Mouse (Mus musculus) heart, embryonic 11.5 days (tissue): ENCODE results near the gene Secisbp2. TPM values are rescaled to one million over a fixed set of nuclear protein-coding genes. Genes with fewer than 3 reads are reported as not detected.

Experiments used
- ATAC-seq: fragments of 200-750 bp; cut with Nextera tagmentation; replicated peaks from 2 replicates; pipeline ENCODE4 v1.8.0; 2017; ENCODE audit warnings: moderate library complexity; ENCODE audit not compliant: insufficient number of reproducible peaks, low FRiP score, low TSS enrichment
- H3K27ac ChIP-seq: fragments of 300-500 bp; sonication (generic); 2 replicates; pipeline ENCODE4 v1.5.1; 2014; ENCODE audit warnings: mild to moderate bottlenecking, low read depth, low read length
- H3K27me3 ChIP-seq: fragments of 300-500 bp; sonication (generic); 2 replicates; pipeline ENCODE4 v1.6.1; 2014; ENCODE audit warnings: mild to moderate bottlenecking, low read length, mixed read lengths; ENCODE audit not compliant: control insufficient read depth, insufficient read depth
- H3K36me3 ChIP-seq: fragments of 300-500 bp; sonication (generic); 2 replicates; pipeline ENCODE4 v1.6.1; 2014; ENCODE audit warnings: mild to moderate bottlenecking, low read length, moderate library complexity, mixed read lengths; ENCODE audit not compliant: control insufficient read depth, insufficient read depth
- H3K4me1 ChIP-seq: fragments of 300-500 bp; sonication (generic); 2 replicates; pipeline ENCODE4 v1.6.1; 2014; ENCODE audit warnings: low read length; ENCODE audit not compliant: control insufficient read depth, insufficient read depth
- H3K4me2 ChIP-seq: fragments of 300-500 bp; sonication (generic); 2 replicates; pipeline ENCODE4 v1.6.1; 2014; ENCODE audit warnings: mild to moderate bottlenecking, moderate library complexity
- H3K4me3 ChIP-seq: fragments of 300-500 bp; sonication (generic); 2 replicates; pipeline ENCODE4 v1.5.1; 2014; ENCODE audit warnings: low read depth, low read length
- H3K9ac ChIP-seq: fragments of 300-500 bp; sonication (generic); 2 replicates; pipeline ENCODE4 v1.6.1; 2014; ENCODE audit warnings: mild to moderate bottlenecking, low read depth, low read length, moderate library complexity
- H3K9me3 ChIP-seq: fragments of 300-500 bp; sonication (generic); replicated peaks from 2 replicates; pipeline ENCODE4 v1.6.1; 2016; ENCODE audit warnings: low read length; ENCODE audit not compliant: control insufficient read depth
- WGBS: fragments of 180-500 bp; shearing (Covaris S2); extraction: QIAGEN DNeasy Blood & Tissue Kit; methylation state at CpG from one replicate; pipeline ENCODE4 v1.1.7; 2014; ENCODE audit not compliant: insufficient replicate concordance; 5-methylcytosine and 5-hydroxymethylcytosine counted together
- polyA plus RNA-seq: library from polyadenylated mRNA; unstranded; fragments of >200 nt; fragmentation: Nextera tagmentation; extraction: Ambion mirVana; gene quantifications from 2 replicates; pipeline ENCODE4 v1.2.1, GENCODE M21; 2014

Gene Secisbp2
- polyA plus RNA-seq, 1 experiment from 2014 or later: 21.9 TPM

DNA sequence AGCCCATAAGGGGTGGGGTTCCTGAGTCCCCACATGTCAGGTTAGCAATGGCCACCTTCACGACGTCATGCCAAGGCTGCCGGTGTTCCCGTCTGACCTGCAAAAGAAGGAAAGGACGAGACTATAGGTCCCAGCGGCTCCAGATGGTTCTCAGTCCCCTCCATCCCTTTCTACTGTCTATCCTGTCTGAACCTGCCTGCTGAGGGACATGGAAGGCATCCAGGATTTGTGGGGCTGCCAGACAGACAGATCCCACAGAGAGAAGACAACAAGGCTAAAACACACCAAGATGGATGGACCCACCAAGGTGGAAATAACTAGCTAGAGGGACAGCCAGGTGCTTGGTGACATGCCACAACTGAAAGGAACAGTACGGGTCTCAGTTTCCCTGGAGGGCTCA is 73.9 kb downstream of the Secisbp2 start:
- no peak overlapping the region for H3K9ac ChIP-seq
- H3K36me3 ChIP-seq: no peaks in the 10 kb centered on the region
- H3K4me3 ChIP-seq: no peak overlapping the region
- 75% methylated on average over 7 of the region's 7 CpGs for WGBS
- H3K9me3 ChIP-seq: no peaks in the 10 kb centered on the region
- ATAC-seq: no peak
- H3K27me3 ChIP-seq: no peaks in the 10 kb centered on the region
- peaks cover 13% of the 10 kb centered on the region for H3K4me1 ChIP-seq
- no peak overlapping the region for H3K27ac ChIP-seq
- H3K4me2 ChIP-seq: no peak overlapping the region

DNA sequence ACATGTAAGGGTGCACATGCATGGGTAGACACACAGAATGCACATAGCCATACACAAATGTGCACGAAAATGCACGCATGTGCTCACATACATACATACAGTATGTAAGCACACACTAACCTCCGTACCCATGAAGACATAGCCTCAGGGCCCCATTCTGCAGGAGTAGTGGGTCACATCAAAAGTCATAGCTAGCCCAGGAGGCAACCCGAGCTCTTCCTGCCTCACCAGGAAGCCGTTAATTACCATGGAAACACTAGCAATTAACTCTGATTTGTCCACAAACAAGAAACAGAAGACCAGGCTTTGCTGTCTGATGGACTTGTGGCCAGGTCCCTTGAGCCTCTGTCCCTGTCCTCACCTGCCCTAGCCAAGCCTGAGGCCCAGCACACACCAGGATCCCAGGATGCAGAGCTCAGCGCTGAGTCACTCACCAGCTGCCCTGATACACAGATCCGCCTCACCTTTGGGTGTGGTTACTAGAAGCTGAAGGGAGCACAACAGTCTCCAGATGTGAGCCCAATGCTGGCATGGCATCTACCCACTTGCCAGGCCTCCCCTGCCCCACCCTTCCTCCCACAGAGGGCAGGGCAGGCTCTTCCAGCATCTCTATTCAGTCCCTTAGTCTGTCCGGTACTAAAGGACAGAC is 74.6 kb downstream of the Secisbp2 start:
- H3K27ac ChIP-seq: no peak overlapping the region
- no peak overlapping the region for H3K4me2 ChIP-seq
- no peaks in the 10 kb centered on the region for H3K36me3 ChIP-seq
- H3K9me3 ChIP-seq: no peaks in the 10 kb centered on the region
- no peak overlapping the region for H3K9ac ChIP-seq
- H3K4me3 ChIP-seq: no peak overlapping the region
- peaks cover 15% of the 10 kb centered on the region for H3K4me1 ChIP-seq
- whole genome bisulfite sequencing: 68% methylated on average over 8 of the region's 8 CpGs
- no peaks in the 10 kb centered on the region for H3K27me3 ChIP-seq
- no peak for ATAC-seq

DNA sequence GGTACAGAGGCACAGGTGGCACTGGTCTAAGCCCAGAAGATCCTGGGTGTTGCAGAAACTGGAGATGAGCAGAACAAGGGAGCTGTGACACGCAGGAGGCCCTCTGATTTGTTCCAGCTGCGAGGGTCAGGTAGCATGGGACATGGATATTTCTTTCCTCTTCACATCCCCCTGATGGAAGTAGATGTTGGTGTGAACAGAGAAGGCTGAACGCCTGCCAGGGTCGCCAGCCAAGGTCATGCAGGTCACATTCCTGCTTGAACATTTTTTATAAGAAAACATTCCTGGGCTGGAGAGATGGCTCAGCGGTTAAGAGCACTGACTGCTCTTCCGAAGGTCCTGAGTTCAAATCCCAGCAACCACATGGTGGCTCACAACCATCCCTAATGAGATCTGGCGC is 75.9 kb downstream of the Secisbp2 start:
- H3K4me2 ChIP-seq: no peak overlapping the region
- peaks cover 15% of the 10 kb centered on the region for H3K4me1 ChIP-seq
- no peaks in the 10 kb centered on the region for H3K9me3 ChIP-seq
- H3K27me3 ChIP-seq: no peaks in the 10 kb centered on the region
- H3K9ac ChIP-seq: no peak overlapping the region
- no peak overlapping the region for H3K27ac ChIP-seq
- 69% methylated on average over 6 of the region's 7 CpGs for WGBS
- no peak overlapping the region for H3K4me3 ChIP-seq
- no peak for ATAC-seq
- no peaks in the 10 kb centered on the region for H3K36me3 ChIP-seq

DNA sequence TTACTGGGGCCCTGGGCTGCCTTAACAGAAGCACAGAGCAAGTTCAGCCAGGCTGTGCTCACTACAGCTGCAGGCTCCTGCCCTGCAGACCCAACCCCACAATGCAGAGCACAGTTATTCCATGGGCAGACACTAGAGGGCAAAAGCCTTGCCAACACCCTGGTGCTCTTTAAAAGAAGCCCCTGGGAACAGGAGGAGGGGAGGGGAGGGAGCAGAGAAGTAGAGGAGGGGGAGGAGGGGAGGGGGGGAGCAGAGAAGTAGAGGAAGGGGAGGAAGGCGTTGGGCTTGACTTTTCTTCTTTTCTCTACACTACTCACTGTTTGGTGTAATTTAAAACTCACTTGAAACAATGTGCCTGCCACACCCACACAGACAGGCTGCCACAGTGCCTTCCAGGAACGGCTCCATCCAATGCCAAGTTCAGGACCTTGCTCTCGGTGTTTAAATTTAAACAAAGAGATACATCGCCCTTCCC is 78.4 kb downstream of the Secisbp2 start:
- H3K9me3 ChIP-seq: no peaks in the 10 kb centered on the region
- H3K36me3 ChIP-seq: no peaks in the 10 kb centered on the region
- H3K27ac ChIP-seq: no peak overlapping the region
- H3K4me3 ChIP-seq: no peak overlapping the region
- no peaks in the 10 kb centered on the region for H3K27me3 ChIP-seq
- peaks cover 15% of the 10 kb centered on the region for H3K4me1 ChIP-seq
- H3K9ac ChIP-seq: no peak overlapping the region
- 20% methylated on average over 4 of the region's 4 CpGs for WGBS
- ATAC-seq: no peak
- no peak overlapping the region for H3K4me2 ChIP-seq

DNA sequence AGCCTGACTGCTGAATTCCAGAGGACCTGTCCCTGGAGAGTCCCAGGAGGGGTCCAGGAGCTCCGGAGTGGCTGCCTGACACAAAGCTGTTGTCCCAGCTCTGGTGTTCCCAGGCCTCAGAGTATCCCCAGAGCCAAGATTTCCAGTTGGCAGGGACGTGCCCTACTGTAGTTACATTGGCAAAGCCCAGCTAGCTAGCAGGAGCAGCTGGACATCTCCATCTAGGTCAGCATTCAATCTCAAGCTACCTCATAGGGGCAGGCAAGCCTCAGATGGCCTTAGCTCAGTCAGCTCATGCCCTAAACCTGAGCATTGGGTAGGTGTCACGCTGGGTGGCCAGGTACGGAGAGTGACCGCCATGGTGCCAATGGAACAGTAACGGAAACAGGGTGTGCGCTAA is 80.0 kb downstream of the Secisbp2 start:
- no peaks in the 10 kb centered on the region for H3K27me3 ChIP-seq
- H3K9me3 ChIP-seq: no peaks in the 10 kb centered on the region
- WGBS: 90% methylated on average over 7 of the region's 7 CpGs
- H3K4me3 ChIP-seq: no peak overlapping the region
- ATAC-seq: no peak
- H3K27ac ChIP-seq: no peak overlapping the region
- no peak overlapping the region for H3K4me2 ChIP-seq
- H3K4me1 ChIP-seq: peaks cover 22% of the 10 kb centered on the region
- H3K36me3 ChIP-seq: no peaks in the 10 kb centered on the region
- no peak overlapping the region for H3K9ac ChIP-seq

DNA sequence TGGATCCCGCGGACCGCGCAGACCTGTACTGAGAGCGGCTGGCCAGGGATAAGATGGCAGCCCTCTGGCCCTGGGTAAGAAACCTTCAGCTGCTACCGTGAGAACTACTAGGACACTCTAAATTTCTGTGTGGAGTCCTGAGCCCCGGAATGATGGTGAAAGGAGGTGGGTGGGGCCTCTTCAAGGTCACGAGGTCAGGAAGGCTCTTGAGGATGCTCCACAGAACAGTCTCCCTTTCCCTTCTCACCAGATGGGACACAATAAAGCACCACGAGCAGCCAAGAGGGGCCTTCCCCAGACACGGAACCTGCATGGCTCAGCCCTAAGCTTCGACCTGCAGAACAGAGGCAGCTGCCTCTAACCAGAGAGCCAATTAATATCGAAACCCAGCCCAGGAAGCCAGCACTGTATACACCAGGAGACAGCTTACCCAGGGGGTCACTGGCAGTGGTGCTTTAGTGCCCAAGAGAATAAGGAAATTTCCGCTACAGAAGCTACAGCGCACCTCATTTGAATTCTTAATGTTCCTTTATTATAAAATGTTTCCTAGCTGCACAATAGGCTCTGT is 80.7 kb downstream of the Secisbp2 start:
- 0 out of 2 replicates have a peak, but pooled peaks have one; percentile 9 for ATAC-seq
- Histone ChIP-seq H3K9me3 (no peaks in the 10 kb centered on the region), H3K27me3 (no peaks in the 10 kb centered on the region), H3K27ac (no peak overlapping the region), H3K4me2 (no peak overlapping the region), H3K4me3 (no peak overlapping the region), H3K4me1 (peaks cover 26% of the 10 kb centered on the region), H3K9ac (no peak overlapping the region), H3K36me3 (no peaks in the 10 kb centered on the region)
- WGBS: 76% methylated on average over 14 of the region's 14 CpGs

Other genes starting within 250 kb of the Secisbp2 start
- gene S1pr3, start 243.1 kb upstream of the Secisbp2 start, polyA plus RNA-seq: 21.2 and 23.0 TPM in 2 replicates
- gene Shc3, start 82.3 kb upstream of the Secisbp2 start, polyA plus RNA-seq: 0.21 and 0.31 TPM in 2 replicates
- 295 and 306 TPM in 2 replicates for gene Cks2, start 6.5 kb upstream of the Secisbp2 start, polyA plus RNA-seq
- gene Sema4d, start 142.1 kb downstream of the Secisbp2 start, polyA plus RNA-seq: 11.0 and 13.7 TPM in 2 replicates
- 45.3 and 48.9 TPM in 2 replicates for gene Gadd45g, start 195.0 kb downstream of the Secisbp2 start, polyA plus RNA-seq